12 mouse cellular contexts compared by ENCODE assay signal in the genomic region with DNA sequence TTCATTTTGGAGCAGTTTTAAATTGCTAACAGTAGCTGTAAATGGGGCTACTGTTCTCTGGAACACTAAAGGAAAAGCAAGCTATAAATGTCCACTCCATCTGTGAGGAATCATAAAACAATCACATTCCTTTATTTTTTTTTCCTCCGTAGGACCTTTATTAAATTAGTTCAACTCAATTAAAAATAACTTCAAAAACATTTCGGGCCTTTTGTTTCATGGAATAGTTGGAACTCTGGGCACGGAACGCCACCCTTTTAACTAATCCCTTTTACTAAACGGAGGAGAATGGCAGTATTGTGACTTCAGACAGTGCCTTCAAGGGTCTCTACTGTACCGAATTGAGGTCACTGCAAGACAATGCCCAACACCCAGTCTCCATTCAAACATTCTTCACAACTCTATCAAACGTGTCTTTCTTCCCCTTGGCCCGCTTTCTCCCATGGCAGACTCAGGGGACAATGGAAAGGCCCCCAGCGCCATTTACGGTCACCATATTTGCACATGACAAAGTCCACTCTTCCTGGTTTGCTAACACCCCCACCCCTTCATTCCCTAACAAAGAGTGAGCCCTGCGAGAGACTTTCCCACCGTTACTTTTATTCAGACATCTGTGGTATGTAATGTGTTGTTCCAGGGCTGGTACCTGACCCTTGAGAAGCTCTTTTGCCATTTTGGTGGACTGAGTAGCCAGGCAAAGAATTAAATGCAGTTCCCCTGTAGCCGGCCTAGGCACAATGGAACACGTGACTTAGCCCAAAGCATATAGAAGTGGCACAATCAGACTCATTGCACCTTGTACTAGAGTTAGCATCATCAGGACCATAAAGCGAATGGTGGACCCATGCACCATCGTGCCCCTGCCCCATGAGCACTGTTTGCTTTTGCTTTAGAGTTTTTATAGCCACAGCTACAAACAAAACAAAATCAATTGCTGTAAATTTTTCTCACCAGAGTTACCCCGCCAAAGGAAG.
DNase-seq lines count a peak whose midpoint lies in the region; ATAC-seq and TF ChIP-seq lines count a peak whose summit lies in the region.
"Had no signal": no experiment of that assay in that cellular context is flagged by ENCODE, and none has a peak within 500 bp of the region (broad histone marks: within the 10 kb centered on the region; RNA-seq: fewer than 3 reads in every experiment).

No protein-coding gene starts in this region.

- TF ChIP-seq CTCF in forebrain, postnatal 0 days (IDR thresholded peaks at IDR 0.05; ENCODE audit: low read depth) = no peak

- no peaks in the 10 kb centered on the region for H3K27me3 ChIP-seq in liver, embryonic 15.5 days
- H3K27me3 ChIP-seq in forebrain, postnatal 0 days (ENCODE audit: insufficient read depth, low read length) = no peaks in the 10 kb centered on the region
- no peaks in the 10 kb centered on the region for H3K27me3 ChIP-seq in kidney, embryonic 16.5 days (ENCODE audit: insufficient read depth, low read length)

- H3K4me2 ChIP-seq in liver, embryonic 15.5 days = no peak overlapping the region
- no peak overlapping the region for H3K4me2 ChIP-seq in forebrain, postnatal 0 days (ENCODE audit: low read depth)
- no peak overlapping the region for H3K4me2 ChIP-seq in kidney, embryonic 16.5 days (replicated peaks; ENCODE audit: low read depth, low read length)

- intact Hi-C loops in left cerebral cortex, postnatal 10 days (cut with DNase I) = no loop called here

- no peak overlapping the region for H3K9ac ChIP-seq in liver, embryonic 15.5 days
- no peak overlapping the region for H3K9ac ChIP-seq in forebrain, postnatal 0 days
- no peak overlapping the region for H3K9ac ChIP-seq in kidney, embryonic 16.5 days (replicated peaks; ENCODE audit: low read length)

- WGBS in liver, embryonic 15.5 days (ENCODE audit: insufficient replicate concordance) = 64% methylated on average over 17 of the region's 17 CpGs
- WGBS in forebrain, postnatal 0 days = 21% methylated on average over 17 of the region's 17 CpGs
- 60% methylated on average over 17 of the region's 17 CpGs for WGBS in kidney, embryonic 16.5 days

- no peaks in the 10 kb centered on the region for H3K9me3 ChIP-seq in liver, embryonic 15.5 days (replicated peaks)
- no peaks in the 10 kb centered on the region for H3K9me3 ChIP-seq in forebrain, postnatal 0 days (ENCODE audit: low read length)
- H3K9me3 ChIP-seq in kidney, embryonic 16.5 days (ENCODE audit: low read length) = no peaks in the 10 kb centered on the region

- no peaks in the 10 kb centered on the region for H3K4me1 ChIP-seq in liver, embryonic 15.5 days (replicated peaks)
- no peaks in the 10 kb centered on the region; the same call in 1 of the 2 replicates for H3K4me1 ChIP-seq in forebrain, postnatal 0 days (ENCODE audit: insufficient read depth)
- H3K4me1 ChIP-seq in kidney, embryonic 16.5 days (ENCODE audit: insufficient read depth, low read length) = 0 out of 2 replicates have a peak, but pooled peaks cover 3% of the 10 kb centered on the region

- no peak overlapping the region for H3K4me3 ChIP-seq in liver, embryonic 15.5 days (replicated peaks)
- H3K4me3 ChIP-seq in forebrain, postnatal 0 days (ENCODE audit: low read depth, low read length) = no peak overlapping the region
- no peak overlapping the region for H3K4me3 ChIP-seq in kidney, embryonic 16.5 days (ENCODE audit: low read length)

- H3K27ac ChIP-seq in liver, embryonic 15.5 days (replicated peaks) = 0 out of 2 replicates have a peak overlapping the region, but pooled peaks have one; percentile 33
- peak overlapping the region; percentile 50; the same call in 1 of the 2 replicates for H3K27ac ChIP-seq in forebrain, postnatal 0 days (ENCODE audit: low read depth, low read length)
- H3K27ac ChIP-seq in kidney, embryonic 16.5 days (ENCODE audit: low read length) = no peak overlapping the region
- H3K27ac ChIP-seq: macrophage had no signal

- no peak for DNase-seq in liver
- DNase-seq in forebrain, postnatal 0 days = peak; percentile 34
- DNase-seq in mesoderm, embryonic 11.5 days (ENCODE audit: low read depth, low spot score) = peak; percentile 79
- DNase-seq in retina, postnatal 1 day = peak; percentile 94
- no peak for DNase-seq in kidney, adult 11 months
- no peak for DNase-seq in left cerebral cortex, postnatal 10 days (ENCODE audit: extremely low spot score in 1 of 2, low spot score in 2 of 2)
- DNase-seq: cerebellum, adult 9-11 months; heart, adult 18-20 months; thymus, postnatal 4 days had no signal

- ATAC-seq in liver, embryonic 15.5 days (ENCODE audit: insufficient read depth) = no peak
- peak; percentile 82; the same call in 1 of the 2 replicates for ATAC-seq in forebrain, postnatal 0 days
- no peak for ATAC-seq in kidney, embryonic 16.5 days (ENCODE audit: low FRiP score, low TSS enrichment)

- H3K36me3 ChIP-seq in liver, embryonic 15.5 days (replicated peaks) = no peaks in the 10 kb centered on the region
- H3K36me3 ChIP-seq in forebrain, postnatal 0 days (ENCODE audit: insufficient read depth) = no peaks in the 10 kb centered on the region
- no peaks in the 10 kb centered on the region for H3K36me3 ChIP-seq in kidney, embryonic 16.5 days (ENCODE audit: insufficient read depth, low read length)

Comparison
In these comparisons a context has a peak if more than half of its experiments do, and no peak if none do; other contexts are left out.
1. DNase-seq: peak in forebrain, postnatal 0 days (single experiment), mesoderm, embryonic 11.5 days (single experiment) and retina, postnatal 1 day (single experiment); none in liver (single experiment), kidney, adult 11 months (single experiment) and left cerebral cortex, postnatal 10 days (0 of 2).